Mouse (Mus musculus): ENCODE results near the gene Katnb1. TPM values are rescaled to one million over a fixed set of nuclear protein-coding genes. Genes with fewer than 3 reads are reported as not detected.

Gene Katnb1
- polyA plus RNA-seq, 1 experiment = 16.1 TPM

- Histone ChIP-seq H3K9me3 (replicated peaks; ENCODE audit: control insufficient read depth, insufficient read depth, low read length, poor library complexity, severe bottlenecking) (no peaks in the 10 kb centered on the region), H3K27ac (ENCODE audit: insufficient read depth, low read length) (no peak overlapping the region), H3K27me3 (ENCODE audit: control insufficient read depth, insufficient read depth, low read length, poor library complexity, severe bottlenecking) (0 out of 2 replicates have a peak, but pooled peaks cover 1% of the 10 kb centered on the region), H3K9ac (ENCODE audit: low read depth, poor library complexity, severe bottlenecking) (no peak overlapping the region), H3K36me3 (ENCODE audit: control insufficient read depth, insufficient read depth, low read length, poor library complexity, severe bottlenecking) (no peaks in the 10 kb centered on the region), H3K4me1 (ENCODE audit: control insufficient read depth, insufficient read depth, low read length) (no peaks in the 10 kb centered on the region), H3K4me3 (ENCODE audit: low read depth, low read length) (no peak overlapping the region)
- TF ChIP-seq POLR2A (IDR thresholded peaks at IDR 0.05; ENCODE audit: insufficient read depth, low read length) (no peak), EP300 (IDR thresholded peaks at IDR 0.05; ENCODE audit: insufficient read depth, low read depth, low read length) (no peak), CTCF (IDR thresholded peaks at IDR 0.05; ENCODE audit: low read depth, low read length) (no peak)
Observed at GRCm38 (mm10) chr8:95047884-95048680, 32.9 kb upstream of the Katnb1 start.

- no peak overlapping the region for H3K4me3 ChIP-seq (ENCODE audit: low read depth, low read length)
- no peak overlapping the region for H3K27ac ChIP-seq (ENCODE audit: insufficient read depth, low read length)
- H3K4me1 ChIP-seq (ENCODE audit: control insufficient read depth, insufficient read depth, low read length) = no peaks in the 10 kb centered on the region
- H3K9me3 ChIP-seq (replicated peaks; ENCODE audit: control insufficient read depth, insufficient read depth, low read length, poor library complexity, severe bottlenecking) = no peaks in the 10 kb centered on the region
- no peaks in the 10 kb centered on the region for H3K36me3 ChIP-seq (ENCODE audit: control insufficient read depth, insufficient read depth, low read length, poor library complexity, severe bottlenecking)
- H3K9ac ChIP-seq (ENCODE audit: low read depth, poor library complexity, severe bottlenecking) = no peak overlapping the region
- TF ChIP-seq POLR2A (IDR thresholded peaks at IDR 0.05; ENCODE audit: insufficient read depth, low read length) (no peak), EP300 (IDR thresholded peaks at IDR 0.05; ENCODE audit: insufficient read depth, low read depth, low read length) (no peak), CTCF (IDR thresholded peaks at IDR 0.05; ENCODE audit: low read depth, low read length) (no peak)
- 0 out of 2 replicates have a peak, but pooled peaks cover 1% of the 10 kb centered on the region for H3K27me3 ChIP-seq (ENCODE audit: control insufficient read depth, insufficient read depth, low read length, poor library complexity, severe bottlenecking)
Observed at GRCm38 (mm10) chr8:95049636-95050035, 31.4 kb upstream of the Katnb1 start.

GRCm38 (mm10) chr8:95054438-95054837 is 26.5 kb upstream of the Katnb1 start:
- Histone ChIP-seq H3K4me1 (ENCODE audit: control insufficient read depth, insufficient read depth, low read length) (no peaks in the 10 kb centered on the region), H3K9ac (ENCODE audit: low read depth, poor library complexity, severe bottlenecking) (no peak overlapping the region), H3K9me3 (replicated peaks; ENCODE audit: control insufficient read depth, insufficient read depth, low read length, poor library complexity, severe bottlenecking) (no peaks in the 10 kb centered on the region), H3K27ac (ENCODE audit: insufficient read depth, low read length) (no peak overlapping the region), H3K36me3 (ENCODE audit: control insufficient read depth, insufficient read depth, low read length, poor library complexity, severe bottlenecking) (no peaks in the 10 kb centered on the region), H3K27me3 (ENCODE audit: control insufficient read depth, insufficient read depth, low read length, poor library complexity, severe bottlenecking) (no peaks in the 10 kb centered on the region), H3K4me3 (ENCODE audit: low read depth, low read length) (no peak overlapping the region)
- TF ChIP-seq POLR2A (IDR thresholded peaks at IDR 0.05; ENCODE audit: insufficient read depth, low read length) (no peak), EP300 (IDR thresholded peaks at IDR 0.05; ENCODE audit: insufficient read depth, low read depth, low read length) (no peak), CTCF (IDR thresholded peaks at IDR 0.05; ENCODE audit: low read depth, low read length) (no peak)

- Histone ChIP-seq H3K27me3 (ENCODE audit: control insufficient read depth, insufficient read depth, low read length, poor library complexity, severe bottlenecking) (no peaks in the 10 kb centered on the region), H3K9ac (ENCODE audit: low read depth, poor library complexity, severe bottlenecking) (no peak within 1 kb of the TSS)
- TF ChIP-seq CTCF (IDR thresholded peaks at IDR 0.05; ENCODE audit: low read depth, low read length) (no peak), EP300 (IDR thresholded peaks at IDR 0.05; ENCODE audit: insufficient read depth, low read depth, low read length) (no peak), POLR2A (IDR thresholded peaks at IDR 0.05; ENCODE audit: insufficient read depth, low read length) (no peak)
Observed at GRCm38 (mm10) chr8:95054927-95055510, 26.0 kb upstream of the Katnb1 start, which contains the start of gene Drc7. Drc7 (plus strand) TSS chr8:95055103.

GRCm38 (mm10) chr8:95056414-95056813 is 24.6 kb upstream of the Katnb1 start:
- Histone ChIP-seq H3K9me3 (replicated peaks; ENCODE audit: control insufficient read depth, insufficient read depth, low read length, poor library complexity, severe bottlenecking) (no peaks in the 10 kb centered on the region), H3K36me3 (ENCODE audit: control insufficient read depth, insufficient read depth, low read length, poor library complexity, severe bottlenecking) (no peaks in the 10 kb centered on the region), H3K4me3 (ENCODE audit: low read depth, low read length) (no peak overlapping the region), H3K27me3 (ENCODE audit: control insufficient read depth, insufficient read depth, low read length, poor library complexity, severe bottlenecking) (no peaks in the 10 kb centered on the region), H3K4me1 (ENCODE audit: control insufficient read depth, insufficient read depth, low read length) (no peaks in the 10 kb centered on the region), H3K27ac (ENCODE audit: insufficient read depth, low read length) (no peak overlapping the region), H3K9ac (ENCODE audit: low read depth, poor library complexity, severe bottlenecking) (no peak overlapping the region)
- TF ChIP-seq EP300 (IDR thresholded peaks at IDR 0.05; ENCODE audit: insufficient read depth, low read depth, low read length) (no peak), POLR2A (IDR thresholded peaks at IDR 0.05; ENCODE audit: insufficient read depth, low read length) (no peak), CTCF (IDR thresholded peaks at IDR 0.05; ENCODE audit: low read depth, low read length) (no peak)

More at GRCm38 (mm10) chr8:95054927-95055510, 26.0 kb upstream of the Katnb1 start, which contains the start of gene Drc7:
- no peaks in the 10 kb centered on the region for H3K9me3 ChIP-seq (replicated peaks; ENCODE audit: control insufficient read depth, insufficient read depth, low read length, poor library complexity, severe bottlenecking)
- no peaks in the 10 kb centered on the region for H3K36me3 ChIP-seq (ENCODE audit: control insufficient read depth, insufficient read depth, low read length, poor library complexity, severe bottlenecking)
- no peak within 1 kb of the TSS for H3K27ac ChIP-seq (ENCODE audit: insufficient read depth, low read length)
- H3K4me1 ChIP-seq (ENCODE audit: control insufficient read depth, insufficient read depth, low read length) = no peaks in the 10 kb centered on the region
- no peak within 1 kb of the TSS for H3K4me3 ChIP-seq (ENCODE audit: low read depth, low read length)

- no peak overlapping the region for H3K4me3 ChIP-seq (ENCODE audit: low read depth, low read length)
- no peaks in the 10 kb centered on the region for H3K36me3 ChIP-seq (ENCODE audit: control insufficient read depth, insufficient read depth, low read length, poor library complexity, severe bottlenecking)
- H3K27ac ChIP-seq (ENCODE audit: insufficient read depth, low read length) = no peak overlapping the region
- no peaks in the 10 kb centered on the region for H3K4me1 ChIP-seq (ENCODE audit: control insufficient read depth, insufficient read depth, low read length)
- TF ChIP-seq CTCF (IDR thresholded peaks at IDR 0.05; ENCODE audit: low read depth, low read length) (no peak), EP300 (IDR thresholded peaks at IDR 0.05; ENCODE audit: insufficient read depth, low read depth, low read length) (no peak), POLR2A (IDR thresholded peaks at IDR 0.05; ENCODE audit: insufficient read depth, low read length) (no peak)
- H3K27me3 ChIP-seq (ENCODE audit: control insufficient read depth, insufficient read depth, low read length, poor library complexity, severe bottlenecking) = no peaks in the 10 kb centered on the region
- H3K9me3 ChIP-seq (replicated peaks; ENCODE audit: control insufficient read depth, insufficient read depth, low read length, poor library complexity, severe bottlenecking) = no peaks in the 10 kb centered on the region
- H3K9ac ChIP-seq (ENCODE audit: low read depth, poor library complexity, severe bottlenecking) = no peak overlapping the region
Observed at GRCm38 (mm10) chr8:95058661-95059060, 22.3 kb upstream of the Katnb1 start.
